In the genomic region with DNA sequence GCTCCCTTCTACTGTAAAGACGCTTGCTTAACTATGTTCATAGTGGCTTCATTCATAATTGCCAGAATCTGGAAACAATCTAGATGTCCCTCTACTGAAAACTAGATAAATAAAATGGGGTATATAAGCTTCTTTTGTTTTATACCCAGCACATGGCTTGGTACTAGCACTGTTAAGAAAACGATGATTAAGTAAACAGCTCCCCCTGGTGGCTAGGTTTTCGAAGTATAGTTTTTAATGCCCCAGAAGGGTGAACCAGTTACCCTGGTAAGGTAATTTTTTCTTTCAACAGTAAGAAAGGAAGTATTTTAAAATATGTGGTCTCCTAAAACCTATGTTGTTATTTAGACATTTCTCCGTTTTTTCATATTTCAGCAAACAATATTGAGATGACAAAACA, we compare ENCODE assay signal across 9 mouse cellular contexts. TPM values are rescaled to one million over a fixed set of nuclear protein-coding genes. Genes with fewer than 3 reads are reported as not detected.
A peak's percentile ranks its signal among the peaks of the same experiment; 100 is the strongest.
DNase-seq lines count a peak whose midpoint lies in the region; ATAC-seq lines count a peak whose summit lies in the region.
"Had no signal": no experiment of that assay in that cellular context is flagged by ENCODE, and none has a peak within 500 bp of the region (broad histone marks: within the 10 kb centered on the region; RNA-seq: fewer than 3 reads in every experiment).

No protein-coding gene starts in this region.

- H3K27ac ChIP-seq in liver, embryonic 12.5 days, result no peak overlapping the region
- H3K27ac ChIP-seq: macrophage had no signal

- no peaks in the 10 kb centered on the region for H3K9me3 ChIP-seq in liver, embryonic 12.5 days (replicated peaks)

- no peaks in the 10 kb centered on the region for H3K4me1 ChIP-seq in liver, embryonic 12.5 days

- H3K4me2 ChIP-seq in liver, embryonic 12.5 days, result no peak overlapping the region

- 34% methylated on average over 4 of the region's 4 CpGs for WGBS in liver, embryonic 12.5 days (ENCODE audit: insufficient replicate concordance)
- 46% methylated on average over 4 of the region's 4 CpGs for WGBS in large intestine, adult 2 months

- H3K27me3 ChIP-seq in liver, embryonic 12.5 days (replicated peaks), result no peaks in the 10 kb centered on the region; the same call in 1 of the 2 replicates

- no peak overlapping the region for H3K4me3 ChIP-seq in liver, embryonic 12.5 days

- no peak for ATAC-seq in cerebellum, adult (ENCODE audit: insufficient number of reproducible peaks, low FRiP score, low TSS enrichment)
- no peak for ATAC-seq in liver, embryonic 12.5 days
- no peak for ATAC-seq in monocyte, adult 5-6 weeks (replicated peaks; ENCODE audit: insufficient number of reproducible peaks, low FRiP score, low TSS enrichment, poor library complexity, severe bottlenecking)

- no peaks in the 10 kb centered on the region for H3K36me3 ChIP-seq in liver, embryonic 12.5 days

- peak; percentile 49 to 53 for DNase-seq in cerebellum, postnatal 14 days
- peak; percentile 8 for DNase-seq in liver
- DNase-seq in ZHBTc4 (ENCODE audit: low read depth, low spot score), result peak; percentile 46
- DNase-seq in large intestine, adult 2 months (ENCODE audit: low read depth, low spot score), result peak; percentile 21
- DNase-seq in thymus, postnatal 14 days, result peak; percentile 29

- no peak overlapping the region for H3K9ac ChIP-seq in liver, embryonic 12.5 days

RNA-seq across cellular contexts. Expression of a gene that starts 58.0 kb away (rescaled TPM):
- 0.50 and 0.79 TPM in 2 replicates for polyA plus RNA-seq in liver, embryonic 12.5 days (2016; fragmentation: Nextera tagmentation; extraction: Ambion mirVana)
- polyA plus RNA-seq in large intestine, adult 2 months (2012; rRNA removed), result 4.0 and 10.3 TPM in 2 replicates
- total RNA-seq in monocyte, adult 5-6 weeks (2017), result 0.19 to 0.29 TPM in 2 of 3 replicates, not detected in the other
